Mouse (Mus musculus) adrenal gland, postnatal 14 days (tissue): ENCODE measurements around the gene Dynll1. TPM values are rescaled to one million over a fixed set of nuclear protein-coding genes. Genes with fewer than 3 reads are reported as not detected.
A peak's percentile ranks its signal among the peaks of the same experiment; 100 is the strongest.

Experiments
- DNase-seq: peaks from one replicate; pipeline ENCODE4 v3.0.0; 2021; ENCODE audit warnings: mixed read lengths
- long read RNA-seq, 2 experiments: library from polyadenylated mRNA; stranded (forward); transcript quantifications; one replicate each; pipeline ENCODE4 v2.0.0; 2021
- total RNA-seq: library from RNA; stranded (reverse); gene quantifications from 2 replicates; pipeline ENCODE4 v1.2.3, GENCODE M21; 2021

Dynll1 gene
- 283 and 320 TPM in 2 replicates for total RNA-seq
- long read RNA-seq, experiment 1, transcript Dynll1-201 (3 exons, 2,030 nt): major isoform, 95 of 105 reads
- long read RNA-seq, experiment 1, partial matches to known transcripts: 0 of 105 reads
- long read RNA-seq, experiment 1, other reads (novel, unspliced or antisense): 3 of 105 reads
- long read RNA-seq, experiment 2, transcript Dynll1-202 (2 exons, 729 nt): minor isoform, 5 of 123 reads
- long read RNA-seq, experiment 2, transcript Dynll1-201 (3 exons, 2,030 nt): major isoform, 113 of 123 reads
- long read RNA-seq, experiment 2, partial matches to known transcripts: 1 of 123 reads
- long read RNA-seq, experiment 2, other reads (novel, unspliced or antisense): 2 of 123 reads

GRCm38 (mm10) chr5:115300792-115301614 is at the start of gene Dynll1:
TSS of gene Dynll1 (minus strand) at chr5:115300999.
- peak; percentile 99 for DNase-seq

- DNase-seq: no peak
Measured at GRCm38 (mm10) chr5:115349225-115349555, 48.4 kb upstream of the Dynll1 start.

- DNase-seq: peak; percentile 100
Measured at GRCm38 (mm10) chr5:115348546-115349224, 47.9 kb upstream of the Dynll1 start, which contains the start of gene Cox6a1. TSS of gene Cox6a1 (minus strand) at chr5:115348981.

GRCm38 (mm10) chr5:115347564-115347963 is 46.8 kb upstream of the Dynll1 start:
- peak; percentile 90 for DNase-seq

- DNase-seq: no peak
Measured at GRCm38 (mm10) chr5:115341314-115342165, 40.7 kb upstream of the Dynll1 start.

GRCm38 (mm10) chr5:115340577-115341313 is 39.9 kb upstream of the Dynll1 start, which contains the start of the genes Gatc and Triap1:
TSS of gene Gatc (minus strand) at chr5:115341178.
TSS of gene Triap1 (plus strand) at chr5:115341225.
- peak; percentile 94 for DNase-seq

- DNase-seq: no peak
Measured at GRCm38 (mm10) chr5:115340007-115340406, 39.2 kb upstream of the Dynll1 start.

- DNase-seq: no peak
Measured at GRCm38 (mm10) chr5:115333626-115334025, 32.8 kb upstream of the Dynll1 start.

GRCm38 (mm10) chr5:115330955-115331354 is 30.2 kb upstream of the Dynll1 start:
- no peak for DNase-seq

- peak; percentile 44 for DNase-seq
Measured at GRCm38 (mm10) chr5:115327610-115328548, 27.1 kb upstream of the Dynll1 start.

GRCm38 (mm10) chr5:115326875-115327609 is 26.2 kb upstream of the Dynll1 start, which contains the start of gene Srsf9:
TSS of gene Srsf9 (plus strand) at chr5:115327177.
- DNase-seq: peak; percentile 98

GRCm38 (mm10) chr5:115326256-115326831 is 25.5 kb upstream of the Dynll1 start:
- DNase-seq: no peak

GRCm38 (mm10) chr5:115319004-115319940 is 18.5 kb upstream of the Dynll1 start:
- DNase-seq: peak; percentile 87

GRCm38 (mm10) chr5:115317645-115318328 is 17.0 kb upstream of the Dynll1 start:
- DNase-seq: peak; percentile 24

- DNase-seq: no peak
Measured at GRCm38 (mm10) chr5:115316968-115317644, 16.3 kb upstream of the Dynll1 start.

GRCm38 (mm10) chr5:115313668-115313943 is 12.8 kb upstream of the Dynll1 start:
- no peak for DNase-seq
